ENCODE assay signal across 8 mouse cellular contexts in the genomic region with DNA sequence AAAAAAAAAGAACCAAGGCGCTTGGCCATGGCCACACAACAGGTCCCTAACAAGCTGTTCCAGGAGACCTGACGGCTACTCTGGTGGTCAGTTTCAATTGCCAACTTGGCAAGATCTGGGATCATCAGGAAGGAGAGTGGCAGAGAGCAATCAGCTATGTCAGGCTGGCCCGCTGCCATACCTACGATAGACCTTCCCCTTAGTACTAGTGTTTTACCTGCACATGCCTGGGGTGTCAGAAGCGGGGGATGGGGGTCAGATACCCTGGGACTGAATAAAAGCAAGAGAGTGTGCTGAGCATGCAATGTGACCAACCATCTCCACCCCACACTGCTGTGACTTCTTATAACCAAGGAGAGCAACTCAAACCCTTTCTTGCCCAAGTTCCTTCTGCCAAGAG. TPM values are rescaled to one million over a fixed set of nuclear protein-coding genes. Genes with fewer than 3 reads are reported as not detected.
DNase-seq lines count a peak whose midpoint lies in the region; ATAC-seq and TF ChIP-seq lines count a peak whose summit lies in the region.

No protein-coding gene starts in this region.

- 0 out of 2 replicates have a peak, but pooled peaks cover 3% of the 10 kb centered on the region for H3K9me3 ChIP-seq in intestine, embryonic 14.5 days (ENCODE audit: control insufficient read depth, low read length)
- H3K9me3 ChIP-seq in intestine, postnatal 0 days (ENCODE audit: control insufficient read depth) = no peaks in the 10 kb centered on the region
- H3K9me3 ChIP-seq in midbrain, embryonic 14.5 days (ENCODE audit: control insufficient read depth, low read length) = no peaks in the 10 kb centered on the region

- TF ChIP-seq CTCF in intestine, postnatal 0 days (IDR thresholded peaks at IDR 0.05; ENCODE audit: low read depth) = no peak
- no peak for TF ChIP-seq CTCF in embryonic fibroblast, embryonic 13.5 days (IDR thresholded peaks at IDR 0.05; ENCODE audit: borderline replicate concordance, insufficient read depth, low read length)
- no peak for TF ChIP-seq CTCF in kidney, adult 2 months (conservative IDR thresholded peaks at IDR 0.05; ENCODE audit: insufficient read depth, insufficient read length, low read depth, low read length)

- 95% methylated on average over 5 of the region's 5 CpGs for WGBS in intestine, embryonic 14.5 days
- 84% methylated on average over 5 of the region's 5 CpGs for WGBS in intestine, postnatal 0 days
- 54% methylated on average over 5 of the region's 5 CpGs for WGBS in kidney, adult 2 months
- 92% methylated on average over 5 of the region's 5 CpGs for WGBS in midbrain, embryonic 14.5 days

- no peak for DNase-seq in intestine, embryonic 14.5 days (ENCODE audit: low spot score)
- peak; percentile 55 for DNase-seq in kidney, adult 2 months
- no peak for DNase-seq in midbrain, embryonic 14.5 days
- no peak for DNase-seq in urinary bladder, adult 18-20 months (ENCODE audit: low spot score in 2 of 2)
- no peak for DNase-seq in ovary, adult 18-20 months (ENCODE audit: low spot score)
- DNase-seq in embryo, embryonic 10 days (ENCODE audit: low spot score) = no peak

- no peak for TF ChIP-seq POLR2A in embryonic fibroblast, embryonic 13.5 days (IDR thresholded peaks at IDR 0.05; ENCODE audit: low read depth, low read length)
- no peak for TF ChIP-seq POLR2A in kidney, adult 2 months (IDR thresholded peaks at IDR 0.05; ENCODE audit: low read depth, low read length)

- H3K4me3 ChIP-seq in intestine, embryonic 14.5 days (ENCODE audit: low read depth, low read length) = no peak overlapping the region
- H3K4me3 ChIP-seq in intestine, postnatal 0 days (ENCODE audit: low read depth, low read length) = no peak overlapping the region; the same call in 1 of the 2 replicates
- peak overlapping the region; percentile 76 for H3K4me3 ChIP-seq in embryonic fibroblast, embryonic 13.5 days (ENCODE audit: insufficient read depth, low read length)
- H3K4me3 ChIP-seq in kidney, adult 2 months (ENCODE audit: insufficient read depth, low read depth, low read length) = no peak overlapping the region
- H3K4me3 ChIP-seq in midbrain, embryonic 14.5 days (replicated peaks; ENCODE audit: low read depth, low read length) = peak overlapping the region; percentile 68

- H3K4me2 ChIP-seq in intestine, embryonic 14.5 days (ENCODE audit: low read length) = peak overlapping the region; percentile 80
- no peak overlapping the region for H3K4me2 ChIP-seq in intestine, postnatal 0 days (replicated peaks; ENCODE audit: low read depth)
- peak overlapping the region; percentile 85 for H3K4me2 ChIP-seq in midbrain, embryonic 14.5 days (ENCODE audit: low read length)

- no peaks in the 10 kb centered on the region for H3K27me3 ChIP-seq in intestine, embryonic 14.5 days (replicated peaks; ENCODE audit: control insufficient read depth, insufficient read depth, low read length)
- no peaks in the 10 kb centered on the region for H3K27me3 ChIP-seq in intestine, postnatal 0 days (replicated peaks; ENCODE audit: control insufficient read depth, insufficient read depth, low read length)
- no peaks in the 10 kb centered on the region for H3K27me3 ChIP-seq in kidney, adult 2 months (replicated peaks; ENCODE audit: control insufficient read depth, insufficient read depth, low read length)
- H3K27me3 ChIP-seq in midbrain, embryonic 14.5 days (ENCODE audit: control insufficient read depth, insufficient read depth, low read length) = no peaks in the 10 kb centered on the region

- H3K36me3 ChIP-seq in intestine, embryonic 14.5 days (ENCODE audit: control insufficient read depth, insufficient read depth, low read length) = 0 out of 2 replicates have a peak, but pooled peaks cover 12% of the 10 kb centered on the region
- H3K36me3 ChIP-seq in intestine, postnatal 0 days (ENCODE audit: control insufficient read depth, insufficient read depth) = peaks cover 9% of the 10 kb centered on the region; the same call in 1 of the 2 replicates
- H3K36me3 ChIP-seq in kidney, adult 2 months (ENCODE audit: control insufficient read depth, insufficient read depth, low read length) = no peaks in the 10 kb centered on the region
- peaks cover 7% of the 10 kb centered on the region; the same call in 1 of the 2 replicates for H3K36me3 ChIP-seq in midbrain, embryonic 14.5 days (ENCODE audit: control insufficient read depth, insufficient read depth, low read length)

- H3K4me1 ChIP-seq in intestine, embryonic 14.5 days (replicated peaks; ENCODE audit: control insufficient read depth, insufficient read depth, low read length) = peaks cover 12% of the 10 kb centered on the region
- H3K4me1 ChIP-seq in intestine, postnatal 0 days (replicated peaks; ENCODE audit: control insufficient read depth, insufficient read depth, low read length) = no peaks in the 10 kb centered on the region
- 0 out of 2 replicates have a peak, but pooled peaks cover 7% of the 10 kb centered on the region for H3K4me1 ChIP-seq in embryonic fibroblast, embryonic 13.5 days (ENCODE audit: control insufficient read depth, insufficient read depth, low read length)
- H3K4me1 ChIP-seq in kidney, adult 2 months (ENCODE audit: control insufficient read depth, insufficient read depth, low read length) = peaks cover 9% of the 10 kb centered on the region; the same call in 1 of the 2 replicates
- H3K4me1 ChIP-seq in midbrain, embryonic 14.5 days (ENCODE audit: control insufficient read depth, insufficient read depth, low read length) = peaks cover 14% of the 10 kb centered on the region

- no peak for ATAC-seq in intestine, embryonic 14.5 days (replicated peaks; ENCODE audit: low FRiP score, low TSS enrichment, low read depth)
- ATAC-seq in intestine, postnatal 0 days = no peak
- ATAC-seq in midbrain, embryonic 14.5 days (ENCODE audit: low FRiP score, low TSS enrichment) = no peak

- no peak overlapping the region for H3K27ac ChIP-seq in intestine, embryonic 14.5 days (ENCODE audit: low read depth)
- no peak overlapping the region for H3K27ac ChIP-seq in intestine, postnatal 0 days (ENCODE audit: low read depth, low read length)
- H3K27ac ChIP-seq in embryonic fibroblast, embryonic 13.5 days (ENCODE audit: insufficient read depth, low read length) = no peak overlapping the region
- H3K27ac ChIP-seq in kidney, adult 2 months (ENCODE audit: insufficient read depth, low read depth, low read length) = no peak overlapping the region
- H3K27ac ChIP-seq in midbrain, embryonic 14.5 days (replicated peaks; ENCODE audit: low read depth, low read length) = no peak overlapping the region

- H3K9ac ChIP-seq in intestine, embryonic 14.5 days (ENCODE audit: low read length) = no peak overlapping the region
- no peak overlapping the region for H3K9ac ChIP-seq in intestine, postnatal 0 days (ENCODE audit: low read depth, low read length)
- H3K9ac ChIP-seq in midbrain, embryonic 14.5 days (replicated peaks; ENCODE audit: low read length) = no peak overlapping the region; the same call in 1 of the 2 replicates

RNA-seq across cellular contexts. Expression of a gene that starts 1.5 kb away (rescaled TPM):
- 8.1 and 9.4 TPM in 2 replicates for polyA plus RNA-seq in intestine, embryonic 14.5 days (2014; fragmentation: Nextera tagmentation; extraction: Ambion mirVana)
- 6.1 and 7.5 TPM in 2 replicates for polyA plus RNA-seq in intestine, postnatal 0 days (2015; fragmentation: Nextera tagmentation; extraction: Ambion mirVana)
- polyA plus RNA-seq in embryonic fibroblast, embryonic 13.5 days (2011; ENCODE audit: insufficient read length, low read depth, missing spikeins) = 8.5 and 8.8 TPM in 2 replicates
- 25.2 and 32.1 TPM in 2 replicates for polyA plus RNA-seq in kidney, adult 2 months (2012; rRNA removed)
- polyA plus RNA-seq in midbrain, embryonic 14.5 days (2014; fragmentation: Nextera tagmentation; extraction: Ambion mirVana) = 20.6 and 25.5 TPM in 2 replicates

RNA-seq across cellular contexts. Expression of a gene that starts 1.6 kb away (rescaled TPM):
- 39.3 and 41.0 TPM in 2 replicates for polyA plus RNA-seq in intestine, embryonic 14.5 days (2014; fragmentation: Nextera tagmentation; extraction: Ambion mirVana)
- polyA plus RNA-seq in intestine, postnatal 0 days (2015; fragmentation: Nextera tagmentation; extraction: Ambion mirVana) = 19.9 and 20.9 TPM in 2 replicates
- polyA plus RNA-seq in embryonic fibroblast, embryonic 13.5 days (2011; ENCODE audit: insufficient read length, low read depth, missing spikeins) = 39.3 and 43.0 TPM in 2 replicates
- 29.3 and 31.6 TPM in 2 replicates for polyA plus RNA-seq in kidney, adult 2 months (2012; rRNA removed)
- polyA plus RNA-seq in midbrain, embryonic 14.5 days (2014; fragmentation: Nextera tagmentation; extraction: Ambion mirVana) = 29.4 and 31.9 TPM in 2 replicates

RNA-seq across cellular contexts. Expression of a gene that starts 22.1 kb away (rescaled TPM):
- polyA plus RNA-seq in intestine, embryonic 14.5 days (2014; fragmentation: Nextera tagmentation; extraction: Ambion mirVana) = 0.24 and 0.48 TPM in 2 replicates
- polyA plus RNA-seq in intestine, postnatal 0 days (2015; fragmentation: Nextera tagmentation; extraction: Ambion mirVana) = 0.30 and 0.47 TPM in 2 replicates
- 0.44 TPM in 1 of 2 replicates, not detected in the other for polyA plus RNA-seq in embryonic fibroblast, embryonic 13.5 days (2011; ENCODE audit: insufficient read length, low read depth, missing spikeins)
- polyA plus RNA-seq in kidney, adult 2 months (2012; rRNA removed) = 2.1 and 2.5 TPM in 2 replicates
- 1.4 and 1.7 TPM in 2 replicates for polyA plus RNA-seq in midbrain, embryonic 14.5 days (2014; fragmentation: Nextera tagmentation; extraction: Ambion mirVana)

RNA-seq across cellular contexts. Expression of a gene that starts 22.4 kb away (rescaled TPM):
- polyA plus RNA-seq in intestine, embryonic 14.5 days (2014; fragmentation: Nextera tagmentation; extraction: Ambion mirVana) = 22.7 and 23.6 TPM in 2 replicates
- polyA plus RNA-seq in intestine, postnatal 0 days (2015; fragmentation: Nextera tagmentation; extraction: Ambion mirVana) = 31.5 and 35.6 TPM in 2 replicates
- 22.2 and 29.1 TPM in 2 replicates for polyA plus RNA-seq in embryonic fibroblast, embryonic 13.5 days (2011; ENCODE audit: insufficient read length, low read depth, missing spikeins)
- 200 and 216 TPM in 2 replicates for polyA plus RNA-seq in kidney, adult 2 months (2012; rRNA removed)
- 10.4 and 12.2 TPM in 2 replicates for polyA plus RNA-seq in midbrain, embryonic 14.5 days (2014; fragmentation: Nextera tagmentation; extraction: Ambion mirVana)

RNA-seq across cellular contexts. Expression of a gene that starts 23.1 kb away (rescaled TPM):
- polyA plus RNA-seq in intestine, embryonic 14.5 days (2014; fragmentation: Nextera tagmentation; extraction: Ambion mirVana) = not detected in 2 replicates
- polyA plus RNA-seq in intestine, postnatal 0 days (2015; fragmentation: Nextera tagmentation; extraction: Ambion mirVana) = not detected in 2 replicates
- not detected in 2 replicates for polyA plus RNA-seq in embryonic fibroblast, embryonic 13.5 days (2011; ENCODE audit: insufficient read length, low read depth, missing spikeins)
- polyA plus RNA-seq in kidney, adult 2 months (2012; rRNA removed) = not detected in 2 replicates
- polyA plus RNA-seq in midbrain, embryonic 14.5 days (2014; fragmentation: Nextera tagmentation; extraction: Ambion mirVana) = 0.32 TPM in 1 of 2 replicates, not detected in the other

Comparison
In these comparisons a context has a peak if more than half of its experiments do, and no peak if none do; other contexts are left out.
1. H3K4me3 ChIP-seq: peak in embryonic fibroblast, embryonic 13.5 days (single experiment) and midbrain, embryonic 14.5 days (single experiment); none in intestine, embryonic 14.5 days (single experiment), intestine, postnatal 0 days (single experiment) and kidney, adult 2 months (single experiment).